Mouse (Mus musculus) erythroblast, embryonic 14.5 days (primary cell): Measurements from ENCODE around the gene Pcnx. TPM values are rescaled to one million over a fixed set of nuclear protein-coding genes. Genes with fewer than 3 reads are reported as not detected.

ENCODE experiments used
- H3K27me3 ChIP-seq: 2 replicates; pipeline ENCODE4 v1.6.1; 2012; ENCODE audit warnings: inconsistent platforms; ENCODE audit not compliant: control insufficient read depth
- H3K36me3 ChIP-seq: 2 replicates; pipeline ENCODE4 v1.6.1; 2012; ENCODE audit warnings: mild to moderate bottlenecking, inconsistent platforms; ENCODE audit not compliant: control insufficient read depth
- H3K4me1 ChIP-seq: 2 replicates; pipeline ENCODE4 v1.6.1; 2012; ENCODE audit warnings: inconsistent platforms; ENCODE audit not compliant: control insufficient read depth
- H3K4me3 ChIP-seq: replicated peaks from 2 replicates; pipeline ENCODE3; 2012; ENCODE audit warnings: moderate library complexity, mild to moderate bottlenecking, inconsistent platforms
- H3K9me3 ChIP-seq: 2 replicates; pipeline ENCODE4 v1.6.1; 2012; ENCODE audit warnings: low read length, inconsistent platforms, mixed read lengths; ENCODE audit not compliant: control insufficient read depth
- GATA1 ChIP-seq: IDR thresholded peaks from 2 replicates; pipeline ENCODE4 v1.6.1; 2012; ENCODE audit warnings: low read length, inconsistent platforms, mixed read lengths
- TAL1 ChIP-seq: IDR thresholded peaks from 3 replicates; pipeline ENCODE4 v1.6.1; 2012; ENCODE audit warnings: low read length, inconsistent platforms, mixed read lengths
- polyA plus RNA-seq: library from polyadenylated mRNA; stranded (reverse); fragments of >175 nt; gene quantifications from 2 replicates; pipeline ENCODE4 v1.2.3, GENCODE M21; 2012

The Pcnx gene
- polyA plus RNA-seq, 1 experiment = 0.03 TPM

DNA sequence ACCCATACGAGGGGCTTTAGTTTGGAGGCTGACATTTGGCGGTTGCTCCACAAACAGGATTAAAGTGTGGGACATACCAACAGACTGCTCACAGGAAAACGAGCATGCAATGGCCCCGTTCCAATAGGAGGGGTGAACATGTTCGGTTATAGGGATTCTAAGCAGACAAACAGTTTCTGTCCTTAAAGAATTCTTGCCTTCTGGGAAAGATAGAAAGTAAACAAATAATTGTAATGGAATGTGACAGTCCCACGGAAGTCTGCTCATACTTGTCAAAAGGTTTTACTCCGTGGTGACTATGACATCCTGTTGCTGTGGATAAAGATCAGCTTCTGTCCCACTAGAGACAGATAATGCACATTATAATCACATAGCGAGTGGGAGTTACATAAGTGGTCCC is 10.2 kb upstream of the Pcnx start:
- no peak overlapping the region for H3K4me3 ChIP-seq
- TF ChIP-seq TAL1 = no peak
- TF ChIP-seq GATA1 = no peak
- H3K4me1 ChIP-seq = no peaks in the 10 kb centered on the region
- H3K9me3 ChIP-seq = no peaks in the 10 kb centered on the region
- no peaks in the 10 kb centered on the region for H3K36me3 ChIP-seq
- H3K27me3 ChIP-seq = peaks cover 16% of the 10 kb centered on the region

DNA sequence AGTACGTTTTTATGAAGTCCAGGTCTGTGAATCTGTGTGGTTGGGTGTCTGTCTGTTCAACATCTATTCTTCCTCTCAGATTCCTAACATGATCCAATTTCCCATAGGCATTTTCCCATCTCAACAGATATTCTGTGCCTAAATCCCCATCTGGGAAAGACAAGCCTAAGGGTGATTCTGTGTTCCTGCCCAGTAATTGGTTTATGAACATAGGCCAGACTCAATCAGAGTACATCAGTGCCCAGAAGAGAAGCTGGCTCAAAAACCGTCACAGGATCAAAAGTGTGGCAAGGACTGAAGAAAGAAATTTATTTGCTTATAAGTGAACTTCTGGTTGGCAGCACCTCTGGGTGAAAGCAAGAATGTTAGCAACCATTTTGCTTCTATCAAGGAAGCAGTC is 7.3 kb upstream of the Pcnx start:
- Histone ChIP-seq H3K4me3 (no peak overlapping the region), H3K27me3 (peaks cover 6% of the 10 kb centered on the region), H3K9me3 (no peaks in the 10 kb centered on the region), H3K4me1 (no peaks in the 10 kb centered on the region), H3K36me3 (no peaks in the 10 kb centered on the region)
- TF ChIP-seq TAL1 = no peak
- no peak for TF ChIP-seq GATA1

DNA sequence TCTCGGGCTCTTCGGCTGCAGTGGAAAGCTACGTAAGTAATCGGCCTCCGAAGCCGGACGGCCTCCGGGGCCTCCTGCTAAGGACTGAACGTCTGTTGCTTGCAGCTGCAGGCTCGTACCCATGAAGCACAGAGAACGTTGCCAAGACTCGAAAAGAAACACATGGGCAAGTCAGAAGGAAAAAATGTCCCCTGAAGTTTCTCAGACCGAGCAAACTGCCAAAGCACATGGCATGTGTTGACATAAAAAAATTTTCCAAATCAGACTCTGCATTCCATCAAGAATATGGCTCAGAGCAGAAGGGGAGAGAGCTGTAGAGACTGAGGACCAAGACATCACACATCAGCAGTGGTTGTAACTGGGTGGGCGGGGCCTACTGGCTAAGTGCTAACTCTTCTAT is 6.8 kb upstream of the Pcnx start:
- H3K4me3 ChIP-seq = no peak overlapping the region
- H3K4me1 ChIP-seq = no peaks in the 10 kb centered on the region
- H3K9me3 ChIP-seq = no peaks in the 10 kb centered on the region
- TF ChIP-seq TAL1 = no peak
- no peak for TF ChIP-seq GATA1
- H3K36me3 ChIP-seq = no peaks in the 10 kb centered on the region
- peaks cover 10% of the 10 kb centered on the region for H3K27me3 ChIP-seq

DNA sequence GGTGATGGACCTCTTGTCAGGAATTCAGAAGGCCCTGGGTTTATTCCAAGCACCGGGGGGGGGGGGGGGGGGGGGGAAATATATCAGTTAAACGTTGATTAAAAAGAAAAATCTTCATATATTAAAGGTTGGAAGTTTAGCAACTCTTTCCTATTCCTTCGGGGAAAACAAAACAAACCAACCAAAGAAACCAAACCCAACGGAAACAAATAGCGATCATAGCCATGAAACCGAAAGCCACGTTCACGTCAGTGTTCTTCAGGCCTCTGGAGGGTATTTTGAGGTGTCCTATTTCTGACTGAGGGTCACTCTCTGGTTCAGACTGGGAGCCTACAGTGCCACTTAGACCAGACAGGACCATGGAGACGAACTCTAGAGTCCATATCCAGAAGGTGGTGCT is 6.3 kb upstream of the Pcnx start:
- Histone ChIP-seq H3K4me3 (no peak overlapping the region), H3K27me3 (peaks cover 15% of the 10 kb centered on the region), H3K36me3 (no peaks in the 10 kb centered on the region), H3K4me1 (no peaks in the 10 kb centered on the region), H3K9me3 (no peaks in the 10 kb centered on the region)
- TF ChIP-seq TAL1 (no peak), GATA1 (no peak)

DNA sequence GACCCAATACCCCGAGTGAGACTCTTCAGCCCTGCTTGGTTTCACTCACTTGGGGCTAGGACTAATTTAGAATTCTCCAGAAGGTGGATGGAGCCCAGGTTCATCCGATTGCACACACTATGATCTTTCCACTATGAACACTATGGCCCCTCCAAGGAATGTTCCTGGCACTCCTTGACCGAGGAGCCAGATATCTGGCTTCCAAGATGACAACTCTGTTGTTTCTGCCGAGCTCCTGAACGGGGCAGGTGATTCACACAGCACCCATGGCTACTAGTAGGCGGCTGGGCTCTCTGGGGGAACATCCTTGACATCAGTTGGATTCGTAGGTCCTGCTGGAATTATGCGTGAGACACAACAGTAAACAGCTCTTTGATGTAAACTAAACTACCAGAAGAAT is 4.8 kb upstream of the Pcnx start:
- Histone ChIP-seq H3K36me3 (no peaks in the 10 kb centered on the region), H3K27me3 (peaks cover 30% of the 10 kb centered on the region), H3K4me1 (no peaks in the 10 kb centered on the region; the same call in 1 of the 2 replicates), H3K4me3 (no peak overlapping the region), H3K9me3 (no peaks in the 10 kb centered on the region)
- TF ChIP-seq GATA1 = no peak
- no peak for TF ChIP-seq TAL1

DNA sequence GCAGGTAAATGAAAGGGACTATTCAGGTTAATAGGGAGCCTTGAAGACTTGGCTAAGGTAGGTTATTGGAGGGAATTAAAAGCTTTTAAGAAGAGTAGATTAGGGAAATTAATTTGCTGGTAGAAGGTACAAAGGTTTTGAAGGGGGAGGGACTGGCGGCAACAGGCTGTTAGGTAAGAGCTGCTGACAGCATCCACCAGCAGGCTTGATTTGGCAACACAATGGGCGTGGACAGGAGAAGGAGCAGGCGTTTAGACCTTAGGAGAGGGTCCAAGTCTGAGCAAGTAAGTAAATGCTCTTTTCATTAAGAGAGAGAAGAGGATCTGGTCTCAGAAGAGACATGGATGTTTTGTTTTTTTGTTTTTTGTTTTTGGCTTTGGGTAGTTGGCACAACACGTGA is 3.1 kb upstream of the Pcnx start:
- no peak for TF ChIP-seq TAL1
- no peak for TF ChIP-seq GATA1
- Histone ChIP-seq H3K27me3 (peaks cover 47% of the 10 kb centered on the region), H3K4me1 (peaks cover 8% of the 10 kb centered on the region), H3K36me3 (no peaks in the 10 kb centered on the region), H3K9me3 (no peaks in the 10 kb centered on the region), H3K4me3 (no peak overlapping the region)

DNA sequence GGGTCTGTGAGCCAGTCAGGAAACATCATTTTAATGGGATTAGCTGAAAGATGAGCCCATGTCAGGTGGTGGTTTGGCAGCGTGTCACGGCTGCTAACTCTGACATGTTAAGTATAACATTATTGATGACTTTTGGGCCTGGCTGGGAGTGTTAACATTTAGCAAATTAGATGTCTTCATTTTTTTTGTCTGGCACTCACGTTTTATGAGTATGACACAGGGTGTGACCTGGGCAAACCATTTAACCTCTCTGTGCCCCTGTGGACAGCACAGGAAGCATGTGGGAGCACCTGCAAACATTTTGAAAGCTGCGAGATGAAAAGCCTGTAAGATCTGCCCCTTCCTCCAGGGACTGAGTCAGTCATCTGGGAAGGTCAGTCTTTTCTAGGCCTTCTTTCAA is 2.6 kb upstream of the Pcnx start:
- no peak overlapping the region for H3K4me3 ChIP-seq
- H3K4me1 ChIP-seq = peaks cover 8% of the 10 kb centered on the region
- TF ChIP-seq TAL1 (no peak), GATA1 (no peak)
- peaks cover 52% of the 10 kb centered on the region for H3K27me3 ChIP-seq
- H3K9me3 ChIP-seq = no peaks in the 10 kb centered on the region
- no peaks in the 10 kb centered on the region for H3K36me3 ChIP-seq

DNA sequence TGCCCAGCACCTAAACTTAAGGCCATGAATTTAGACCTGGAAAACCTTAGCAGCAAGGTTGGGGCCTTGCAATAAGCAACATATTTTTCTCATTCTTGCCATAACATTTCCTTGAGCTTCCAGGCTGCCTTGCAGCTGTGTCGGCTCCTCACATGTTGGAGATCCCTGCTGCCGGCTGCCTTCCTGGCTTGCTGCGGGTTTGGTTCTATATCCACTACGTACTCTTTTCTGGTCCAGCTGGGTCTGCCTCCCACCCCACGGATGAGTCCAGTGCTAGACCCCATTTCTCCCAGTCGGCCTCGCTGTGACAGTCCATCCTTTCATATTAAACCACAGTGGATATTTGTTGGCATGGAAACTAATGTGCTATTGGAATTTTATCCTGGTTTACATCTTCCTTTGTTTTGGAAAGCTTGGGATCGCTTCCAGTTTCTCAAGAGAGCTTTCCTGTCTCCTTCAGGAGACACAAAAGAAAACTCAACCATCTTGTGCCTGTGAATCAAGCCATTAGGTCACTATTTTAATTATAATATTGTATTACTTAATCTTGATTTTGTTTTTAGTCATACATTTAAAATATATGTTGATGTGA is 1.7 kb upstream of the Pcnx start:
- Histone ChIP-seq H3K4me1 (peaks cover 8% of the 10 kb centered on the region), H3K9me3 (no peaks in the 10 kb centered on the region), H3K36me3 (no peaks in the 10 kb centered on the region), H3K4me3 (no peak overlapping the region), H3K27me3 (peaks cover 60% of the 10 kb centered on the region)
- TF ChIP-seq GATA1 (no peak), TAL1 (no peak)

DNA sequence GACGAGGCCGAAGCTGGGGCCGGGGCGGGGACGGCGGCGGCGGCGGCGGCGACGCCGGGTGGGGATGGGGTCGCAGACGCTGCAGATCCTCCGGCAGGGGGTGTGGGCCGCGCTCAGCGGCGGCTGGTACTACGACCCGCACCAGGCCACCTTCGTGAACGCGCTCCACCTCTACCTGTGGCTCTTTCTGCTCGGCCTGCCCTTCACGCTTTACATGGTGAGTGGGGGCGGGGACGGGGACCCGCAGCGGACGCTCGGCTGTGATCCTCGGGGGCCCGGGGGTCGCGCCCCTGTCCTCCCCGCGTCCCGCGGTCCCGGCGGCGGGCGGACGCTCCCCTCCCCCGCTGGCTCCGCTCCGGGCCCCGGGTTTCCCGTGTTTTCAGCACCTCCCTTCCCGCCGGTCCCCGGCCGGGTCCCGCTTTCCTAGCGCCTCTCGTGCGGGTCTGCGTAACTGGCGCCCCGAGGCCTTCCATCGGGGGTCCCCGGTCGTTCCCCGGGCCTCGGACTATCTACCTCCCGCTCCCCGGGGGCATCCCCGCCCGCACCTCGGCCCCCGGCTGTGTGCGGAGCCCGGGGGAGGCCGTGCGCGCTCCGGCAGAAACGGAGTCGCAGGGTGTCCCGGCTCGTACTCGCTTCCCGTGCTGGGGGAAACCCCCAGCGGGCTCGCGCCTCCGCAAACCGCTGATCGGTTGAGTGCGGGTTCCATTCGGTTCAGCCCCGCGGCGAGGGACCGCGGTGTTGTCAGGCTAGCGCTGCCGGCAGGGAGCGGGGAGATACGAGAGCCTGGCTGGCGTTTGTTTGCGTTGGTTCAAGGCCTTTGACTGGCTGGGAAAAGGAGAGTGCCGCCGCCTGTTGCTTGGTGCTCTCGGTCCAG is 722 bp downstream of the Pcnx start:
- Histone ChIP-seq H3K27me3 (peaks cover 62% of the 10 kb centered on the region), H3K36me3 (no peaks in the 10 kb centered on the region), H3K9me3 (no peaks in the 10 kb centered on the region), H3K4me1 (peaks cover 8% of the 10 kb centered on the region), H3K4me3 (peak overlapping the region; percentile 65)
- TF ChIP-seq GATA1 (no peak), TAL1 (no peak)
